Mouse (Mus musculus) neural tube, embryonic 12.5 days (tissue): ENCODE measurements around the gene Pde9a. TPM values are rescaled to one million over a fixed set of nuclear protein-coding genes. Genes with fewer than 3 reads are reported as not detected.

Source experiments
- ATAC-seq: fragments of 200-750 bp; cut with Nextera tagmentation; 2 replicates; pipeline ENCODE4 v1.8.0; 2017; ENCODE audit warnings: low read depth, mild to moderate bottlenecking, moderate TSS enrichment, moderate library complexity; ENCODE audit not compliant: low FRiP score
- H3K27ac ChIP-seq: fragments of 300-500 bp; sonication (generic); 2 replicates; pipeline ENCODE4 v1.5.1; 2016
- H3K27me3 ChIP-seq: fragments of 300-500 bp; sonication (generic); replicated peaks from 2 replicates; pipeline ENCODE4 v1.6.1; 2016; ENCODE audit warnings: mild to moderate bottlenecking
- H3K36me3 ChIP-seq: fragments of 300-500 bp; sonication (generic); 2 replicates; pipeline ENCODE4 v1.6.1; 2016; ENCODE audit warnings: mild to moderate bottlenecking
- H3K4me1 ChIP-seq: fragments of 300-500 bp; sonication (generic); 2 replicates; pipeline ENCODE4 v1.6.1; 2016
- H3K4me2 ChIP-seq: fragments of 300-500 bp; sonication (generic); replicated peaks from 2 replicates; pipeline ENCODE4 v1.6.1; 2016; ENCODE audit warnings: mild to moderate bottlenecking
- H3K4me3 ChIP-seq: fragments of 300-500 bp; sonication (generic); 2 replicates; pipeline ENCODE4 v1.5.1; 2016
- H3K9ac ChIP-seq: fragments of 300-500 bp; sonication (generic); 2 replicates; pipeline ENCODE4 v1.6.1; 2016; ENCODE audit warnings: mild to moderate bottlenecking
- H3K9me3 ChIP-seq: fragments of 300-500 bp; sonication (generic); 2 replicates; pipeline ENCODE4 v1.6.1; 2016; ENCODE audit warnings: mild to moderate bottlenecking
- WGBS: fragments of 180-500 bp; shearing (Covaris S2); methylation state at CpG from one replicate; pipeline ENCODE4 v1.1.7; 2016; 5-methylcytosine and 5-hydroxymethylcytosine counted together
- polyA plus RNA-seq: library from polyadenylated mRNA; unstranded; fragments of >200 nt; fragmentation: Nextera tagmentation; extraction: Ambion mirVana; gene quantifications from 2 replicates; pipeline ENCODE4 v1.2.1, GENCODE M21; 2016

Pde9a gene
- polyA plus RNA-seq, 1 experiment from 2014 or later, result 42.7 TPM

- H3K9me3 ChIP-seq, result no peaks in the 10 kb centered on the region
- H3K4me2 ChIP-seq, result no peak overlapping the region
- no peak overlapping the region for H3K4me3 ChIP-seq
- no peaks in the 10 kb centered on the region for H3K27me3 ChIP-seq
- no peak overlapping the region for H3K27ac ChIP-seq
- 59% methylated on average over 10 of the region's 10 CpGs for WGBS
- H3K4me1 ChIP-seq, result peaks cover 18% of the 10 kb centered on the region
- H3K9ac ChIP-seq, result no peak overlapping the region
- H3K36me3 ChIP-seq, result no peaks in the 10 kb centered on the region
- ATAC-seq, result no peak
Observed at GRCm38 (mm10) chr17:31486616-31487198, 100.7 kb downstream of the Pde9a start.

GRCm38 (mm10) chr17:31487433-31488060, 101.5 kb downstream of the Pde9a start:
- no peaks in the 10 kb centered on the region for H3K27me3 ChIP-seq
- no peak overlapping the region for H3K4me3 ChIP-seq
- 17% methylated on average over 6 of the region's 6 CpGs for WGBS
- peaks cover 13% of the 10 kb centered on the region for H3K4me1 ChIP-seq
- no peak for ATAC-seq
- no peaks in the 10 kb centered on the region for H3K36me3 ChIP-seq
- no peak overlapping the region for H3K4me2 ChIP-seq
- no peaks in the 10 kb centered on the region for H3K9me3 ChIP-seq
- no peak overlapping the region for H3K27ac ChIP-seq
- no peak overlapping the region for H3K9ac ChIP-seq

GRCm38 (mm10) chr17:31491355-31491754, 105.3 kb downstream of the Pde9a start:
- H3K4me1 ChIP-seq, result peaks cover 13% of the 10 kb centered on the region
- H3K27me3 ChIP-seq, result no peaks in the 10 kb centered on the region
- no peak overlapping the region for H3K4me3 ChIP-seq
- no peak overlapping the region for H3K9ac ChIP-seq
- ATAC-seq, result no peak
- peaks cover 15% of the 10 kb centered on the region for H3K36me3 ChIP-seq
- H3K27ac ChIP-seq, result no peak overlapping the region
- H3K9me3 ChIP-seq, result no peaks in the 10 kb centered on the region
- no peak overlapping the region for H3K4me2 ChIP-seq

GRCm38 (mm10) chr17:31492416-31492815, 106.4 kb downstream of the Pde9a start:
- peak; percentile 37; the same call in 1 of the 2 replicates for ATAC-seq
- H3K36me3 ChIP-seq, result peaks cover 22% of the 10 kb centered on the region
- H3K4me2 ChIP-seq, result no peak overlapping the region
- peaks cover 3% of the 10 kb centered on the region; the same call in 1 of the 2 replicates for H3K4me1 ChIP-seq
- H3K9ac ChIP-seq, result no peak overlapping the region
- no peak overlapping the region for H3K27ac ChIP-seq
- no peaks in the 10 kb centered on the region for H3K27me3 ChIP-seq
- no peak overlapping the region for H3K4me3 ChIP-seq
- 0% methylated on average over 2 of the region's 2 CpGs for WGBS
- H3K9me3 ChIP-seq, result no peaks in the 10 kb centered on the region

- H3K36me3 ChIP-seq, result peaks cover 47% of the 10 kb centered on the region
- ATAC-seq, result no peak
- no peak overlapping the region for H3K4me2 ChIP-seq
- H3K4me3 ChIP-seq, result no peak overlapping the region
- no peaks in the 10 kb centered on the region for H3K9me3 ChIP-seq
- H3K27me3 ChIP-seq, result no peaks in the 10 kb centered on the region
- no peak overlapping the region for H3K9ac ChIP-seq
- H3K4me1 ChIP-seq, result no peaks in the 10 kb centered on the region
- 88% methylated on average over 1 of the region's 1 CpGs for WGBS
- no peak overlapping the region for H3K27ac ChIP-seq
Observed at GRCm38 (mm10) chr17:31494989-31495388, 109.0 kb downstream of the Pde9a start.

- no peaks in the 10 kb centered on the region for H3K4me1 ChIP-seq
- ATAC-seq, result no peak
- no peak overlapping the region for H3K4me3 ChIP-seq
- WGBS, result 90% methylated on average over 6 of the region's 6 CpGs
- H3K36me3 ChIP-seq, result peaks cover 74% of the 10 kb centered on the region
- no peak overlapping the region for H3K27ac ChIP-seq
- H3K27me3 ChIP-seq, result no peaks in the 10 kb centered on the region
- H3K9me3 ChIP-seq, result no peaks in the 10 kb centered on the region
- no peak overlapping the region for H3K9ac ChIP-seq
- no peak overlapping the region for H3K4me2 ChIP-seq
Observed at GRCm38 (mm10) chr17:31497726-31498125, 111.7 kb downstream of the Pde9a start.

GRCm38 (mm10) chr17:31499725-31500124, 113.7 kb downstream of the Pde9a start:
- no peak overlapping the region for H3K4me3 ChIP-seq
- H3K27me3 ChIP-seq, result no peaks in the 10 kb centered on the region
- ATAC-seq, result no peak
- peaks cover 1% of the 10 kb centered on the region; the same call in 1 of the 2 replicates for H3K4me1 ChIP-seq
- no peaks in the 10 kb centered on the region for H3K9me3 ChIP-seq
- H3K4me2 ChIP-seq, result no peak overlapping the region
- no peak overlapping the region for H3K9ac ChIP-seq
- WGBS, result 97% methylated on average over 12 of the region's 12 CpGs
- no peak overlapping the region for H3K27ac ChIP-seq
- peaks cover 94% of the 10 kb centered on the region for H3K36me3 ChIP-seq

- H3K9me3 ChIP-seq, result no peaks in the 10 kb centered on the region
- H3K9ac ChIP-seq, result no peak overlapping the region
- no peak overlapping the region for H3K27ac ChIP-seq
- H3K36me3 ChIP-seq, result peaks cover 92% of the 10 kb centered on the region
- H3K27me3 ChIP-seq, result no peaks in the 10 kb centered on the region
- no peak overlapping the region for H3K4me2 ChIP-seq
- peaks cover 8% of the 10 kb centered on the region; the same call in 1 of the 2 replicates for H3K4me1 ChIP-seq
- no peak for ATAC-seq
- WGBS, result 94% methylated on average over 8 of the region's 8 CpGs
- no peak overlapping the region for H3K4me3 ChIP-seq
Observed at GRCm38 (mm10) chr17:31500416-31500815, 114.4 kb downstream of the Pde9a start.

GRCm38 (mm10) chr17:31500908-31501307, 114.9 kb downstream of the Pde9a start:
- Histone ChIP-seq H3K36me3 (peaks cover 92% of the 10 kb centered on the region), H3K9ac (no peak overlapping the region), H3K4me2 (no peak overlapping the region), H3K4me1 (peaks cover 10% of the 10 kb centered on the region; the same call in 1 of the 2 replicates), H3K4me3 (no peak overlapping the region), H3K27ac (no peak overlapping the region), H3K27me3 (no peaks in the 10 kb centered on the region), H3K9me3 (no peaks in the 10 kb centered on the region)
- no peak for ATAC-seq
- 87% methylated on average over 3 of the region's 3 CpGs for WGBS

GRCm38 (mm10) chr17:31502261-31502927, 116.4 kb downstream of the Pde9a start:
- Histone ChIP-seq H3K9ac (no peak overlapping the region), H3K36me3 (peaks cover 93% of the 10 kb centered on the region), H3K4me2 (no peak overlapping the region), H3K4me3 (no peak overlapping the region), H3K9me3 (no peaks in the 10 kb centered on the region), H3K27me3 (no peaks in the 10 kb centered on the region), H3K27ac (no peak overlapping the region), H3K4me1 (peaks cover 10% of the 10 kb centered on the region; the same call in 1 of the 2 replicates)
- 94% methylated on average over 12 of the region's 12 CpGs for WGBS
- no peak for ATAC-seq

- peaks cover 10% of the 10 kb centered on the region; the same call in 1 of the 2 replicates for H3K4me1 ChIP-seq
- ATAC-seq, result no peak
- no peak overlapping the region for H3K4me3 ChIP-seq
- peaks cover 93% of the 10 kb centered on the region for H3K36me3 ChIP-seq
- no peaks in the 10 kb centered on the region for H3K9me3 ChIP-seq
- H3K27me3 ChIP-seq, result no peaks in the 10 kb centered on the region
- 94% methylated on average over 12 of the region's 12 CpGs for WGBS
- no peak overlapping the region for H3K27ac ChIP-seq
- H3K9ac ChIP-seq, result no peak overlapping the region
- no peak overlapping the region for H3K4me2 ChIP-seq
Observed at GRCm38 (mm10) chr17:31503337-31503736, 117.3 kb downstream of the Pde9a start.

- 90% methylated on average over 2 of the region's 2 CpGs for WGBS
- peaks cover 93% of the 10 kb centered on the region for H3K36me3 ChIP-seq
- H3K27ac ChIP-seq, result no peak overlapping the region
Observed at GRCm38 (mm10) chr17:31503936-31504335, 117.9 kb downstream of the Pde9a start.

More at GRCm38 (mm10) chr17:31503936-31504335, 117.9 kb downstream of the Pde9a start:
- Histone ChIP-seq H3K4me1 (peaks cover 10% of the 10 kb centered on the region; the same call in 1 of the 2 replicates), H3K4me2 (no peak overlapping the region), H3K4me3 (no peak overlapping the region), H3K9ac (no peak overlapping the region), H3K9me3 (no peaks in the 10 kb centered on the region), H3K27me3 (no peaks in the 10 kb centered on the region)
- no peak for ATAC-seq
